ENCODE assay signal across 8 mouse cellular contexts in the genomic region with DNA sequence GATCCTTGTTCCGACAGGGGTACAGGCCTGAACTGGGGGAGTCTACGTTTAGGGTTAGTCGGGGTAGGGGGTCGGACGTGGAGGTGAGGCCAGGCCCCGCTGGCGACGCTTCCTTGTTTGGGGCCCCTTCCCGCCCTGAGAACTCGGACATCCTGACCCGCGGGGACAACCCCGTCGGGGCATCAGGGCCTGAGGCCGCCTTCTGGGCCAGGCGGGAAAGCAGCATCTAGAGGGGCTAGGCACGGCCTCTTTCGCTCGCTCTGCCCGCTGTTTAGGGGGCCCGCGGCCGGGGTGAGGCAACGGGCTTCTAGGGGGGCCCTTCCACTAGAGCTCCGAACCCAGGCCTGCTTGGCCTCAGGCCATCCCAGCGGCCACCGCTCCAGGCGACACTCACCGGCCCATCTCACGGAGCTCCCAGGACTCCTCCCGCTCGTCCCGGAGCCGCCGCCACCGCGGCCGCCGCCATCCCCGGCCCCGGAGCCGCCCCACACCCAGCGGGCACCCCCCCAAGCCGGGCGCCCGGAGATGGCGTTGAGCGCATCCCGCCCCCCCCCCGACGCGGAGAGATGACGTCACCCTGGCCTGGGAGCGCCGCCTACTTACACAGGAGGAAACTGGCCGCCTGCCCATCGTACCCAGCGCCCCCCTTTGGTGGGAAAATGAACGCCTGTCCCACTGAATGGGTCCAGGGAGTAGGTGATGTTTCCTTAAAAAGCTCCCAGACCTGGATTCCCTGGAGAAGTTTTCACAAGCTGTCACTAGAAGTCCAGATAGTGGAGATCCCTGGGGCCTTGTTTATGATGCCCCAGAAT. TPM values are rescaled to one million over a fixed set of nuclear protein-coding genes. Genes with fewer than 3 reads are reported as not detected.
DNase-seq lines count a peak whose midpoint lies in the region; ATAC-seq lines count a peak whose summit lies in the region.

A gene (minus strand): TSS at position 503 of the 812 bp plus-strand sequence.

- peak within 1 kb of the TSS; percentile 97 for H3K9ac ChIP-seq in heart, embryonic 14.5 days (ENCODE audit: low read length)
- peak within 1 kb of the TSS; percentile 96 for H3K9ac ChIP-seq in liver, embryonic 13.5 days
- peak within 1 kb of the TSS; percentile 93 for H3K9ac ChIP-seq in stomach, embryonic 16.5 days (ENCODE audit: low read length)

- DNase-seq in CD4-positive, CD25-positive, alpha-beta regulatory T cell, adult 2 months (ENCODE audit: low read depth, low spot score): peak; percentile 94
- peak; percentile 54 for DNase-seq in fibroblast of lung, adult 2 months (ENCODE audit: low read depth)
- DNase-seq in kidney, postnatal 14 days: peak; percentile 90
- DNase-seq in liver, embryonic 13.5 days: peak; percentile 75
- DNase-seq in neural tube, embryonic 10.5 days (ENCODE audit: extremely low spot score, low spot score): peak; percentile 97

- H3K4me2 ChIP-seq in heart, embryonic 14.5 days (ENCODE audit: low read length): peak within 1 kb of the TSS; percentile 73
- peak within 1 kb of the TSS; percentile 94 for H3K4me2 ChIP-seq in liver, embryonic 13.5 days
- H3K4me2 ChIP-seq in stomach, embryonic 16.5 days (ENCODE audit: low read depth, low read length): peak within 1 kb of the TSS; percentile 92

- under 1% methylated on average over 59 of the region's 59 CpGs for WGBS in heart, embryonic 14.5 days
- WGBS in liver, embryonic 13.5 days (ENCODE audit: insufficient replicate concordance): under 1% methylated on average over 59 of the region's 59 CpGs
- 0% methylated on average over 58 of the region's 59 CpGs for WGBS in stomach, embryonic 16.5 days

- no peaks in the 10 kb centered on the region for H3K4me1 ChIP-seq in brown adipose tissue, adult 24 weeks (ENCODE audit: control insufficient read depth, insufficient read depth, insufficient read length, low read length)
- peaks cover 0 to 11% of the 10 kb centered on the region in 2 experiments; a peak in 2 of 4 replicates for H3K4me1 ChIP-seq in heart, embryonic 14.5 days (ENCODE audit: control insufficient read depth in 2 of 2, insufficient read depth in 2 of 2, low read length in 2 of 2)
- H3K4me1 ChIP-seq in liver, embryonic 13.5 days (replicated peaks): peaks cover 19% of the 10 kb centered on the region
- H3K4me1 ChIP-seq in stomach, embryonic 16.5 days (ENCODE audit: control insufficient read depth, insufficient read depth, low read length): peaks cover 13% of the 10 kb centered on the region

- H3K27me3 ChIP-seq in heart, embryonic 14.5 days (ENCODE audit: control insufficient read depth, insufficient read depth, low read length): no peaks in the 10 kb centered on the region
- H3K27me3 ChIP-seq in liver, embryonic 13.5 days: no peaks in the 10 kb centered on the region
- no peaks in the 10 kb centered on the region for H3K27me3 ChIP-seq in stomach, embryonic 16.5 days (ENCODE audit: control insufficient read depth, insufficient read depth, low read length)

- H3K4me3 ChIP-seq in brown adipose tissue, adult 24 weeks (ENCODE audit: insufficient read depth, low read depth, low read length): peak within 1 kb of the TSS; percentile 97
- H3K4me3 ChIP-seq in heart, embryonic 14.5 days (ENCODE audit: control insufficient read depth in 1 of 2, insufficient read depth in 1 of 2, low read depth in 1 of 2, low read length in 2 of 2): peak within 1 kb of the TSS; percentile 84 to 90
- H3K4me3 ChIP-seq in liver, embryonic 13.5 days (replicated peaks): peak within 1 kb of the TSS; percentile 100
- peak within 1 kb of the TSS; percentile 70 for H3K4me3 ChIP-seq in stomach, embryonic 16.5 days (replicated peaks; ENCODE audit: low read length)

- peak within 1 kb of the TSS; percentile 35 for H3K27ac ChIP-seq in brown adipose tissue, adult 24 weeks (replicated peaks; ENCODE audit: low read depth, low read length)
- H3K27ac ChIP-seq in heart, embryonic 14.5 days (replicated peaks in 1 of 2; ENCODE audit: control insufficient read depth in 1 of 2, insufficient read depth in 1 of 2, low read depth in 2 of 2, low read length in 2 of 2): peak within 1 kb of the TSS; percentile 30 to 78
- H3K27ac ChIP-seq in liver, embryonic 13.5 days: peak within 1 kb of the TSS; percentile 72
- H3K27ac ChIP-seq in stomach, embryonic 16.5 days (ENCODE audit: low read length): peak within 1 kb of the TSS; percentile 79

- H3K36me3 ChIP-seq in heart, embryonic 14.5 days (ENCODE audit: control insufficient read depth, insufficient read depth, low read length): peaks cover 27% of the 10 kb centered on the region
- peaks cover 24% of the 10 kb centered on the region for H3K36me3 ChIP-seq in liver, embryonic 13.5 days
- H3K36me3 ChIP-seq in stomach, embryonic 16.5 days (ENCODE audit: control insufficient read depth, insufficient read depth, low read length): peaks cover 11% of the 10 kb centered on the region

- ATAC-seq in heart, embryonic 14.5 days (ENCODE audit: insufficient number of reproducible peaks, insufficient read depth, low FRiP score, low read depth): peak; percentile 90
- peak; percentile 90 for ATAC-seq in liver, embryonic 13.5 days (ENCODE audit: low read depth)
- ATAC-seq in stomach, embryonic 16.5 days (ENCODE audit: insufficient read depth, low FRiP score): peak; percentile 90

- no peaks in the 10 kb centered on the region for H3K9me3 ChIP-seq in heart, embryonic 14.5 days (ENCODE audit: control insufficient read depth, low read length)
- H3K9me3 ChIP-seq in liver, embryonic 13.5 days (replicated peaks): no peaks in the 10 kb centered on the region
- no peaks in the 10 kb centered on the region for H3K9me3 ChIP-seq in stomach, embryonic 16.5 days (replicated peaks; ENCODE audit: control insufficient read depth, low read length)

RNA-seq across cellular contexts. Expression of the gene that starts here (rescaled TPM):
- polyA plus RNA-seq in brown adipose tissue, adult 24 weeks (2012; ENCODE audit: insufficient read depth, insufficient read length, missing spikeins): 13.2 and 13.9 TPM in 2 replicates
- 4.7 and 4.8 TPM in 2 replicates for polyA plus RNA-seq in heart, embryonic 14.5 days (2014; fragmentation: Nextera tagmentation; extraction: Ambion mirVana)
- polyA plus RNA-seq in liver, embryonic 13.5 days (2015; fragmentation: Nextera tagmentation; extraction: Ambion mirVana): 2.9 and 3.0 TPM in 2 replicates
- 7.5 and 7.7 TPM in 2 replicates for polyA plus RNA-seq in stomach, embryonic 16.5 days (2015; fragmentation: Nextera tagmentation; extraction: Ambion mirVana)

Comparison
In these comparisons a context has a peak if more than half of its experiments do, and no peak if none do; other contexts are left out.
1. Peak in every context shown above with its lines: DNase-seq, ATAC-seq, H3K4me3 ChIP-seq and H3K27ac ChIP-seq.